Mouse (Mus musculus): Measurements from ENCODE around the gene Cd19. TPM values are rescaled to one million over a fixed set of nuclear protein-coding genes. Genes with fewer than 3 reads are reported as not detected.

Cd19 gene
- polyA plus RNA-seq, 2 experiments: 0.30 to 0.34 TPM

DNA sequence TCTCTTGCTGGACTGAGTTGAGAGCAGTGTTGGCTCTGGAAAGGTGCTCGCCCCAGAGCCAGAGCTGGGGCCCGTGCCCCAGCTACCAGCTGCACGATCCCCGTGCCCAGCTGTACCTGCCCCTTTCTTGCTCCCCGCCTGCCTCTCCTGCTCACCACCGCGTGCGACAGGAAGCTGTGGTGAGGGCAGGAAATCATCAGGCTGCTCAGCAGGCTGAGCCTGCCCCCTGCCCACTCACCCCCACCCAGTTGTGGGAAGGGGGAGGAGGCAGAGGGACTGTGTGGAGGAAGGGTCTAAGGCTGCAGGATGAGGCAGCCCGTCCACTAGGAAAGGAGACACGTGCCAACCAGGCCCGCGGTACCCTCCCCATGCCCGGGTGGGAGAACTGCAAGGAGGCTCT is 45.3 kb downstream of the Cd19 start, which contains the start of gene Lat:
Gene Lat, minus strand, starts transcription at position 178 of the 400 bp plus-strand sequence.
- no peaks in the 10 kb centered on the region for H3K9me3 ChIP-seq (ENCODE audit: control insufficient read depth, low read length)
- no peak for TF ChIP-seq EP300 (IDR thresholded peaks at IDR 0.05; ENCODE audit: low read depth)
- TF ChIP-seq CTCF (IDR thresholded peaks at IDR 0.05; ENCODE audit: low read depth): no peak
- no peaks in the 10 kb centered on the region for H3K27me3 ChIP-seq (ENCODE audit: control insufficient read depth, insufficient read depth, low read length)
- no peak within 1 kb of the TSS for H3K27ac ChIP-seq
- H3K9ac ChIP-seq (replicated peaks): no peak within 1 kb of the TSS
- H3K4me1 ChIP-seq (replicated peaks; ENCODE audit: control insufficient read depth in 2 of 2, insufficient read depth in 2 of 2, low read length in 1 of 2): no peaks in the 10 kb centered on the region
- DNase-seq (ENCODE audit: low read depth in 3 of 3, low spot score in 3 of 3): no peak
- H3K4me2 ChIP-seq (ENCODE audit: low read depth): peak within 1 kb of the TSS; percentile 8; the same call in 1 of the 2 replicates
- peak; percentile 32 for ATAC-seq (ENCODE audit: insufficient read depth)
- peak within 1 kb of the TSS in 1 of 2 experiments; percentile 4; a peak in 1 of 4 replicates for H3K4me3 ChIP-seq (ENCODE audit: insufficient read depth in 1 of 2, low read depth in 2 of 2, low read length in 2 of 2)
- 18% methylated on average over 13 of the region's 13 CpGs for WGBS (ENCODE audit: insufficient replicate concordance)
- H3K36me3 ChIP-seq (replicated peaks; ENCODE audit: control insufficient read depth, insufficient read depth, low read depth): peaks cover 4% of the 10 kb centered on the region

DNA sequence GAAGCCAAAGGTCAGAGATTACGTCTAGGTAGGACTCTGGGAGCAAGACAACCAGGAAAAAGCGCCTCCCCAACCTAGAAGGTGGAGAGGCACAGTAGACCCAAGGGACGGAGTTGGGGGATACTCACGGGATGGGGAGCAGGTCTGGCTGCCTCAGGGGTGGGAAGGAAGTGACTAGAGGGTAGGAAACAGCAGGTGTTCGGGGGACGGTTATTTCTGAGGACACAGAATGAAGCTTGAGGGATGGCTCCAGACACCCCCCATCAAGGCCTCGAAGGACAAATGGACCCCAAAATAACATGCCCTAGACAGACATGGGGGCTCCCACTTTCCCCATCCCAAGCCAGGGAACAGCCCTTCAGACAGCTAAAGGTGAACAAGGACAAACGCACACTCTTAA is 46.3 kb downstream of the Cd19 start:
- no peak for DNase-seq (ENCODE audit: low read depth in 3 of 3, low spot score in 3 of 3)
- Histone ChIP-seq H3K9ac (replicated peaks) (no peak overlapping the region), H3K27ac (no peak overlapping the region), H3K4me2 (ENCODE audit: low read depth) (no peak overlapping the region), H3K9me3 (ENCODE audit: control insufficient read depth, low read length) (no peaks in the 10 kb centered on the region), H3K36me3 (replicated peaks; ENCODE audit: control insufficient read depth, insufficient read depth, low read depth) (peaks cover 4% of the 10 kb centered on the region), H3K4me1 (replicated peaks; ENCODE audit: control insufficient read depth in 2 of 2, insufficient read depth in 2 of 2, low read length in 1 of 2) (no peaks in the 10 kb centered on the region), H3K4me3 (ENCODE audit: insufficient read depth in 1 of 2, low read depth in 2 of 2, low read length in 2 of 2) (no peak overlapping the region), H3K27me3 (ENCODE audit: control insufficient read depth, insufficient read depth, low read length) (no peaks in the 10 kb centered on the region)
- WGBS (ENCODE audit: insufficient replicate concordance): 61% methylated on average over 8 of the region's 8 CpGs
- no peak for ATAC-seq (ENCODE audit: insufficient read depth)
- TF ChIP-seq CTCF (IDR thresholded peaks at IDR 0.05; ENCODE audit: low read depth): no peak
- no peak for TF ChIP-seq EP300 (IDR thresholded peaks at IDR 0.05; ENCODE audit: low read depth)

DNA sequence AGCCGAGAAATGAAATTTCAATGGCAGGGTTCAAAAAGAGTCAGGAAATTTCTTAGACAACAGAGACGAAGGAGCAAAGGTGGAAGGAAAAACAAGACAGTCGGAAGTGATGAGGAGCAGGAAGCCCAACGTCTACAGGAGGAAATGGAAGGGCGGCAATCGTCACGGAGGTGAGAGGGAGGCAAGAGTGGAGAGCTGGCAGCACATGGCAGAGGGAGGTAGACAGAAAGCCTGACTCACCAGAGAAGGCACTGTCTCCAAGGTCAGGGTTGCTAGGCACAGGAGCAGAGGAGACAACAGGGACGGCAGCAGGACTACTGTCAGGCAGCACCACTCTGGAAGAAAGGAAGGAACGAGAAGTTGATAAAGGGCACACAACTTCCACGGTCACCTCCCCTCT is 47.1 kb downstream of the Cd19 start:
- Histone ChIP-seq H3K4me3 (ENCODE audit: insufficient read depth in 1 of 2, low read depth in 2 of 2, low read length in 2 of 2) (no peak overlapping the region), H3K4me2 (ENCODE audit: low read depth) (no peak overlapping the region), H3K27ac (no peak overlapping the region), H3K27me3 (ENCODE audit: control insufficient read depth, insufficient read depth, low read length) (no peaks in the 10 kb centered on the region), H3K9ac (replicated peaks) (no peak overlapping the region), H3K9me3 (ENCODE audit: control insufficient read depth, low read length) (no peaks in the 10 kb centered on the region), H3K4me1 (replicated peaks; ENCODE audit: control insufficient read depth in 2 of 2, insufficient read depth in 2 of 2, low read length in 1 of 2) (peaks cover 0 to 5% of the 10 kb centered on the region in 2 experiments; a peak in 1 of 4 replicates), H3K36me3 (replicated peaks; ENCODE audit: control insufficient read depth, insufficient read depth, low read depth) (peaks cover 4% of the 10 kb centered on the region)
- ATAC-seq (ENCODE audit: insufficient read depth) (no peak), DNase-seq (ENCODE audit: low read depth in 3 of 3, low spot score in 3 of 3) (no peak)
- WGBS (ENCODE audit: insufficient replicate concordance): 65% methylated on average over 10 of the region's 10 CpGs
- TF ChIP-seq EP300 (IDR thresholded peaks at IDR 0.05; ENCODE audit: low read depth): no peak
- TF ChIP-seq CTCF (IDR thresholded peaks at IDR 0.05; ENCODE audit: low read depth): no peak

DNA sequence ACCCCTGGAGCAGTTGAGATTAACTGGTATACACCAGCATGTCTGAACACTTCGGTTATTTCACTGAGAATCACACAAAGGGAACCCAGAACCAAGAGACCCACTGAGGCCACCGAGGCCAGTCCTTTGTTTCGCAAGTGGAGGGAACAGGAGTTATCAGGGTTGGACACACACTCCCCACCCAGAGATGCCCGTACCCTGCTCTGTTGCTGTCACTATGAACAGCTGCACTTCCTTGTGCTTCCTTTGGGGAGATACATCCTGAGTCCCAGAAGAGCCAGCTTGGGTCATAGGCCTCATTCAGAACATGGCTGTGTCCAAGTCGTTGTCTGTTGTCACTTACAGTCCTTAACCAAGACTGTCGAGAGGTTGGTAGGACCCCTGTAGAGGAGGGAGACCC is 51.7 kb downstream of the Cd19 start:
- H3K4me2 ChIP-seq (ENCODE audit: low read depth): no peak overlapping the region
- H3K4me3 ChIP-seq (ENCODE audit: insufficient read depth in 1 of 2, low read depth in 2 of 2, low read length in 2 of 2): no peak overlapping the region
- WGBS (ENCODE audit: insufficient replicate concordance): 49% methylated on average over 6 of the region's 6 CpGs
- no peak overlapping the region for H3K27ac ChIP-seq
- ATAC-seq (ENCODE audit: insufficient read depth) (0 out of 2 replicates have a peak, but pooled peaks have one; percentile 26), DNase-seq (ENCODE audit: low read depth in 3 of 3, low spot score in 3 of 3) (no peak)
- no peaks in the 10 kb centered on the region for H3K27me3 ChIP-seq (ENCODE audit: control insufficient read depth, insufficient read depth, low read length)
- TF ChIP-seq CTCF (IDR thresholded peaks at IDR 0.05; ENCODE audit: low read depth) (no peak), EP300 (IDR thresholded peaks at IDR 0.05; ENCODE audit: low read depth) (no peak)
- H3K36me3 ChIP-seq (replicated peaks; ENCODE audit: control insufficient read depth, insufficient read depth, low read depth): no peaks in the 10 kb centered on the region
- no peaks in the 10 kb centered on the region for H3K9me3 ChIP-seq (ENCODE audit: control insufficient read depth, low read length)
- H3K4me1 ChIP-seq (replicated peaks; ENCODE audit: control insufficient read depth in 2 of 2, insufficient read depth in 2 of 2, low read length in 1 of 2): peaks cover 0 to 8% of the 10 kb centered on the region in 2 experiments; a peak in 1 of 4 replicates
- no peak overlapping the region for H3K9ac ChIP-seq (replicated peaks)

DNA sequence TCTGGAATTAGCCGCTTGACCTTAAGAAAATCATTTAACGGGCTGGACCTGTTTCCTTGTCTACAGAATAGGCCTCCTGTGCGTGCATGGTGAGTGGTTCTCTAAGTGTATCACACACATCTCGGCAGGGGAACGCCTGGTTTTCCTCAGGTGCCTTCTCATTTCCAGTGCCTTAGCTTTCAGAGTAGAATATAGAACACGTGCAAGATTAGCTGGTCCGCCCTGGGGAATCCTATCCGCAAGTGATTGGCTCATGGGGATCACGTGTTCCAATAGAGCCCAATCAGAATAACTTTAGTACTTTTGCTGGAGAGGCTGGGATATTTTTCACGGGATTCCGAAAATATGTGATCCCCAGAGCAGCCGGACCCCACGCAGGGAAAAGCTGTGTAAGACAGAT is 55.6 kb downstream of the Cd19 start:
- H3K4me1 ChIP-seq (replicated peaks; ENCODE audit: control insufficient read depth in 2 of 2, insufficient read depth in 2 of 2, low read length in 1 of 2): peaks cover 26 to 44% of the 10 kb centered on the region in 2 experiments
- TF ChIP-seq CTCF (IDR thresholded peaks at IDR 0.05; ENCODE audit: low read depth): no peak
- TF ChIP-seq EP300 (IDR thresholded peaks at IDR 0.05; ENCODE audit: low read depth): no peak
- no peaks in the 10 kb centered on the region for H3K36me3 ChIP-seq (replicated peaks; ENCODE audit: control insufficient read depth, insufficient read depth, low read depth)
- no peak overlapping the region for H3K9ac ChIP-seq (replicated peaks)
- H3K27me3 ChIP-seq (ENCODE audit: control insufficient read depth, insufficient read depth, low read length): no peaks in the 10 kb centered on the region
- ATAC-seq (ENCODE audit: insufficient read depth) (no peak), DNase-seq (ENCODE audit: low read depth in 3 of 3, low spot score in 3 of 3) (no peak)
- H3K4me2 ChIP-seq (ENCODE audit: low read depth): no peak overlapping the region
- no peak overlapping the region for H3K27ac ChIP-seq
- H3K4me3 ChIP-seq (ENCODE audit: insufficient read depth in 1 of 2, low read depth in 2 of 2, low read length in 2 of 2): no peak overlapping the region
- 68% methylated on average over 13 of the region's 13 CpGs for WGBS (ENCODE audit: insufficient replicate concordance)
- H3K9me3 ChIP-seq (ENCODE audit: control insufficient read depth, low read length): no peaks in the 10 kb centered on the region

Small RNA genes within 50 kb of the gene (microRNA-seq; reads per million reads assigned to microRNA genes)
- gene Mir7058: not detected

Other genes with a start within 250 kb of the Cd19 start
- 47.5 and 52.3 TPM in 2 replicates for gene Xpo6, start 214.4 kb downstream of the Cd19 start, polyA plus RNA-seq (2012; rRNA removed)
- gene Xpo6, start 214.4 kb downstream of the Cd19 start, polyA plus RNA-seq (2014; fragmentation: Nextera tagmentation; extraction: Ambion mirVana): 18.2 and 19.2 TPM in 2 replicates
- 0.86 and 1.4 TPM in 2 replicates for gene Sbk1, start 142.3 kb downstream of the Cd19 start, polyA plus RNA-seq (2012; rRNA removed)
- 0.87 and 0.90 TPM in 2 replicates for gene Sbk1, start 142.3 kb downstream of the Cd19 start, polyA plus RNA-seq (2014; fragmentation: Nextera tagmentation; extraction: Ambion mirVana)
- 7.3 and 7.5 TPM in 2 replicates for gene Lat, start 45.3 kb downstream of the Cd19 start, polyA plus RNA-seq (2012; rRNA removed)
- gene Lat, start 45.3 kb downstream of the Cd19 start, polyA plus RNA-seq (2014; fragmentation: Nextera tagmentation; extraction: Ambion mirVana): 7.6 and 9.2 TPM in 2 replicates
- 20.2 and 21.7 TPM in 2 replicates for gene Spns1, start 37.4 kb downstream of the Cd19 start, polyA plus RNA-seq (2012; rRNA removed)
- gene Spns1, start 37.4 kb downstream of the Cd19 start, polyA plus RNA-seq (2014; fragmentation: Nextera tagmentation; extraction: Ambion mirVana): 11.4 and 11.6 TPM in 2 replicates
- 6.8 and 7.1 TPM in 2 replicates for gene Nfatc2ip, start 18.2 kb downstream of the Cd19 start, polyA plus RNA-seq (2012; rRNA removed)
- gene Nfatc2ip, start 18.2 kb downstream of the Cd19 start, polyA plus RNA-seq (2014; fragmentation: Nextera tagmentation; extraction: Ambion mirVana): 3.0 and 3.1 TPM in 2 replicates
- gene Rabep2, start 13.9 kb upstream of the Cd19 start, polyA plus RNA-seq (2012; rRNA removed): 3.4 and 4.4 TPM in 2 replicates
- 3.1 and 4.6 TPM in 2 replicates for gene Rabep2, start 13.9 kb upstream of the Cd19 start, polyA plus RNA-seq (2014; fragmentation: Nextera tagmentation; extraction: Ambion mirVana)
- 0.15 and 0.16 TPM in 2 replicates for gene Atp2a1, start 48.2 kb upstream of the Cd19 start, polyA plus RNA-seq (2012; rRNA removed)
- 0.10 TPM in 1 of 2 replicates, not detected in the other for gene Atp2a1, start 48.2 kb upstream of the Cd19 start, polyA plus RNA-seq (2014; fragmentation: Nextera tagmentation; extraction: Ambion mirVana)
- gene Sh2b1, start 60.5 kb upstream of the Cd19 start, polyA plus RNA-seq (2012; rRNA removed): 12.4 and 12.9 TPM in 2 replicates
- gene Sh2b1, start 60.5 kb upstream of the Cd19 start, polyA plus RNA-seq (2014; fragmentation: Nextera tagmentation; extraction: Ambion mirVana): 8.3 and 9.5 TPM in 2 replicates
- gene Tufm, start 72.5 kb upstream of the Cd19 start, polyA plus RNA-seq (2012; rRNA removed): 44.6 and 67.8 TPM in 2 replicates
- 73.2 and 82.9 TPM in 2 replicates for gene Tufm, start 72.5 kb upstream of the Cd19 start, polyA plus RNA-seq (2014; fragmentation: Nextera tagmentation; extraction: Ambion mirVana)
- gene Atxn2l, start 88.5 kb upstream of the Cd19 start, polyA plus RNA-seq (2012; rRNA removed): 41.3 and 42.9 TPM in 2 replicates
- gene Atxn2l, start 88.5 kb upstream of the Cd19 start, polyA plus RNA-seq (2014; fragmentation: Nextera tagmentation; extraction: Ambion mirVana): 17.3 and 24.3 TPM in 2 replicates
- 45.7 and 58.0 TPM in 2 replicates for gene Eif3c, start 151.5 kb upstream of the Cd19 start, polyA plus RNA-seq (2012; rRNA removed)
- gene Eif3c, start 151.5 kb upstream of the Cd19 start, polyA plus RNA-seq (2014; fragmentation: Nextera tagmentation; extraction: Ambion mirVana): 94.4 and 96.2 TPM in 2 replicates
- gene Apobr, start 170.1 kb upstream of the Cd19 start, polyA plus RNA-seq (2012; rRNA removed): 1.2 and 1.6 TPM in 2 replicates
- 0.69 TPM in 2 replicates for gene Apobr, start 170.1 kb upstream of the Cd19 start, polyA plus RNA-seq (2014; fragmentation: Nextera tagmentation; extraction: Ambion mirVana)
- 8.4 and 8.8 TPM in 2 replicates for gene Cln3, start 170.9 kb upstream of the Cd19 start, polyA plus RNA-seq (2012; rRNA removed)
- gene Cln3, start 170.9 kb upstream of the Cd19 start, polyA plus RNA-seq (2014; fragmentation: Nextera tagmentation; extraction: Ambion mirVana): 7.2 and 9.7 TPM in 2 replicates
- gene Il27, start 180.1 kb upstream of the Cd19 start, polyA plus RNA-seq (2012; rRNA removed): 0.07 TPM in 1 of 2 replicates, not detected in the other
- not detected in 2 replicates for gene Il27, start 180.1 kb upstream of the Cd19 start, polyA plus RNA-seq (2014; fragmentation: Nextera tagmentation; extraction: Ambion mirVana)
- gene Nupr1, start 216.0 kb upstream of the Cd19 start, polyA plus RNA-seq (2012; rRNA removed): 1.9 and 2.6 TPM in 2 replicates
- 1.3 and 3.2 TPM in 2 replicates for gene Nupr1, start 216.0 kb upstream of the Cd19 start, polyA plus RNA-seq (2014; fragmentation: Nextera tagmentation; extraction: Ambion mirVana)
- 19.5 and 24.7 TPM in 2 replicates for gene Sgf29, start 234.4 kb upstream of the Cd19 start, polyA plus RNA-seq (2012; rRNA removed)
- gene Sgf29, start 234.4 kb upstream of the Cd19 start, polyA plus RNA-seq (2014; fragmentation: Nextera tagmentation; extraction: Ambion mirVana): 23.6 and 34.4 TPM in 2 replicates